Mouse (Mus musculus) heart, postnatal 25 days (tissue): ENCODE measurements around the gene Ahdc1. TPM values are rescaled to one million over a fixed set of nuclear protein-coding genes. Genes with fewer than 3 reads are reported as not detected.

Experiments
- DNase-seq: peaks from one replicate; pipeline ENCODE4 v3.0.0; 2022; ENCODE audit warnings: low spot score
- intact Hi-C: fragments of 180-260 bp; cut with DNase I; formaldehyde crosslinking; loops from one replicate; pipeline ENCODE4 v1.15.1; 2025
- total RNA-seq, 2 experiments: library from RNA; stranded (reverse); gene quantifications; 2 replicates each; pipeline ENCODE4 v1.2.3; 2021

Ahdc1 gene
- total RNA-seq, 2 experiments from 2014 or later = 43.2 to 50.4 TPM

GRCm38 (mm10) chr4:133015710-133016651 lies 4.9 kb downstream of the Ahdc1 start:
- intact Hi-C loops = no loop called here
- no peak for DNase-seq

DNA sequence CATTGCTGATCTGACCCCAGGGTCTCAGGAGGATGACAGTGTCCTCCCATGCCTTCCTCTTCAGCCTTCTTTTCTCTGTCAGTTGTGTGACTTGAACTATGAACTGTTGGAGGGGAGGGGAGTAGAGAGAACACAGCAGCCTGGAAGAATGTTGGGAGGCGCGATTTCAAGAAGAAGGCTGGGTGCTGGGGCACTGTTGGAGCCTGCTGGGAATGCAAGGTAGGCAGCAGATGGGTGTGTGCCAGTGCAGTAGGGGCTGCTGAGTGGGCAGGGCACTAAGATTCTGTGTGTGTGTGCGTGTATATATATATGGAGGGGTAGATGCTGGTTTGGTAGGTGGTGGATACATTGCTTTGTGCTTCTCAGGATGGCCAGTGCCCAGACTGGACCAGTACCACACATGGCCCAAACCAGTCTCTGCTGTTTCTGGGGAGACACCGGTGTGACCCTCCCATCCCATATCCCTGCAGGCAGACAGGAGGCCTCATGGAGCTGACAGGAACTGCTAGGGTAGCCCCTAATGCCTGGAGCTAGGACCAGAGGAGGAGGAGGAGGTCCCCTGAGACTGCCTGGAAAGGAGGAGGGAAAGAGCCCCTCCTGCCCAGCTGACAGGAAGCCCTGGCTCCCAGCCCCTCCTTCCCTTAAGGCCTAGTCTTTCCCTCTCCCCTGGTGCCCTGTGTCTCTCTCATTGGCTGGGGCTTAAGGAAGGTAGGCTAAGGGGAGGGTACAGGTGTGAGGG lies 5.8 kb downstream of the Ahdc1 start:
- peak; percentile 38 for DNase-seq
- intact Hi-C loops = no loop called here

GRCm38 (mm10) chr4:133017597-133018262 lies 6.7 kb downstream of the Ahdc1 start:
- intact Hi-C loops = no loop called here

DNA sequence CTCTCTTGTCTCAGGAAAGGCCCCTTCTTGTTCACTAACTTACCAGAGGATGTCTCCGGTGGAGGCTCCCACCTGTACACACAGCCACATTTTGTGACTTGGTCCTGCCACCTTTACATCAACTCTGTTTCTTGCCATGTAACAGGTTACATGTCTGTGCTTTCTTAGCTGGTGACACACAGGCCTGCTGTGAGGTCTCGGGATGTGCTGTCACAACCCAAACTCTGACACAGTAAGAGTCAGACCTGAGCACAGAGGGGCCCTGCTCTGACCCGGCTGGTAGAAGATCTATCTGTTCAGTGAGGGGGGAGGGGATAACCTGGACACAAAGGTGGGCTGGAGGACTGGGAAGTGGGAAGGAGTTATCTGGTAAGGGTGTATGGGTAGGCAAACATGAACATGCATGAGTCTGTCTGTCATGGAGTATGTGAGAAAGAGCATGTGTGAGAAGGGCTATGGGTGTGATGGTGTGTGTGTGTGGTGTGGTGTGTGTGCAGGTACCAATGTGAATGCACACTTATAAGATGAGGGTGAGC lies 7.3 kb downstream of the Ahdc1 start:
- no peak for DNase-seq
- intact Hi-C loops = no loop called here

More at GRCm38 (mm10) chr4:133017597-133018262, 6.7 kb downstream of the Ahdc1 start:
- no peak for DNase-seq

DNA sequence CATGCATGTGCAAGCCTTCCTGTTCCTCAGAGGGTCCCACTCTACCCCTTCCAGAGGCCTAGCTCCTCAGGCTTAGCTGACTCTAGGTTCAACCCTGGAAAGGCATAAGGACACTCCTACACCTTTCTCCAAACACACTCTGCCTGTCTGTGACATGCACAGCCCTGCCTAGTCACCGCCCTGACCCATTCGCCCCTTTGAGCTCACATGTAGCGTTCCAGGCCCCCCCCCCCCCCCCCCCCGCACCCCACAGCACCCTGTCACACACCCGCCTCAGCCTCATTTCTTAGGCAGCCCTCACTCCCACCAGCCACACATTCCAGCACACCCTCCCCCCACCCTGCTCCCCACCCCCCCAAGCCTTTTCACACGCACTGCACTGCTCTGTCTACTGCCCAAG lies 9.7 kb downstream of the Ahdc1 start:
- intact Hi-C loops = no loop called here
- DNase-seq = no peak

- intact Hi-C loops = no loop called here
- DNase-seq = no peak
These were observed 10.2 kb downstream of the Ahdc1 start for GRCm38 (mm10) chr4:133021181-133021671.

DNA sequence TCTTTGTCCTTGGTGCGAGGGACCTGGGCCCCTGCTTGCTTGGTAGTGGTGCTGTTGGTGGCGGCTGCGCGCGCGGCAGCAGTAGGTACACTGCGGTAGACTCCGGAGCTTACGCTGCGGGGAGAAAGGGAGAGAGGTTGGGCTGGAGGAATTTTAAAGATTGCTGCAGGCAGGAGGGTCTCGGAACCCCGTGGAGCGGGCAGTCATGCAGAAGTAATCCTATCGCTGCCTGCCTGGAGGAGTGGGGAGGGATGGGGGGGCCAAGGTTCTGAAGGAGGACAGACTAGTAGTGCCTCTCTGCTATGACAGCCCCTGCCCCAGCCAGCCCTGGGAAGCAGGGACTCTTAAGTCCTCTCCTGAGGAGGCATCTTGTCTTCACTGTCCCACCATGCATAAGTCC lies 11.2 kb downstream of the Ahdc1 start:
- DNase-seq = no peak
- intact Hi-C loops = no loop called here

DNA sequence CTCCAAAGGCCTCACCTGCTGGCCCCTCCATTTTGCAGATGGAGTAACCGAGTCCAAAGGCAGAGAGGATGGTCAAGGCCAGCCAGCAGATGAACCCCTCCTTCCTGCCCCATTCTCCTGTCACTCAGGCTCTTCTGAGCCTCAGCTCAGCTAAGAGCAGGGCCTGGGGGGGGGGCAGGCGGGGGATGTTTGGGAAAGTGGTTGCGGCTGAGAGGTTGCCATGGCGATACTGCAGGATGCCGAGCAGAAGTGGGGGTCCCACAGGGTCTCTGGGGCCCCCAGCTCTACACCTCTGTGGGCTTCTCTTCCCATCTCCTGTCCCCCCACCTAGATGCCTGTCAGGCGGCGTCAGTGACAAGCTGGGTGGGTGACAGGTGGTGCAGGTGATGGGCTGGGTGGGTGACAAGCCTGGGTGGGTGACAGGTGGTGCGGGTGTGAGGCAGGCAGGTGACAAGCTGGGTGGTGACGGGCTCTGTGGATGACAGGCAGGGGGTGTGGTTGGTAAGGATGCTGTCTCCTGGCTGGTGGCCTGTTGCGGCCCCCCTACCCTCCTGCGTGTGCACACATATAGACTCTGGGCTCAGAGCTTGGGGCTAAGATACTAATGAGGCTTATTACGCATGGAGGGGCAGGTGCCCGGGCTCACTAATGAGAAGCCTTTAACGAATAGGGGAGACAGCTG lies 12.0 kb downstream of the Ahdc1 start:
- DNase-seq = no peak
- intact Hi-C loops = no loop called here

DNA sequence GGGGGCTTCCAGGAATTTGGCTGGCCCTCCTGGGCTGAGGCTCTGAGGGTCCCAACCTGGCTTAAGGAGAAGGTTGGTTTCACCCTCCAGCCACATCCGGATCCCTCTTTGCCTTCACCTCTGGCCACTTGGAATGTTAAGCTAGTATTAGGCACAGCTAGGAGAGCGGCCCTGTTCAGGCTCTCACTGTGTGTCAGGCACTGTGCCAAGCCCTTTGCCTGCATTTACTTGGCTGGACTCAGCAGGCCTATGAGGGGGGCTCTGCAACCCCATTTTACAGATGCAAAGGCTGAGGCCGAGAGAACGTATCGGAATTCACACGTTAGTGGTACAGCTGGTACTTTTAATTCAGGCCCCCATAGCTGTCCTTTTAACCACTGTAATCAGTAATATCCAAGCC lies 12.6 kb downstream of the Ahdc1 start:
- no peak for DNase-seq
- intact Hi-C loops = no loop called here

GRCm38 (mm10) chr4:133024404-133024803 lies 13.3 kb downstream of the Ahdc1 start:
- DNase-seq = no peak
- intact Hi-C loops = no loop called here

- DNase-seq = peak; percentile 57
- intact Hi-C loops = no loop called here
These were observed 14.1 kb downstream of the Ahdc1 start for GRCm38 (mm10) chr4:133024969-133025685.

DNA sequence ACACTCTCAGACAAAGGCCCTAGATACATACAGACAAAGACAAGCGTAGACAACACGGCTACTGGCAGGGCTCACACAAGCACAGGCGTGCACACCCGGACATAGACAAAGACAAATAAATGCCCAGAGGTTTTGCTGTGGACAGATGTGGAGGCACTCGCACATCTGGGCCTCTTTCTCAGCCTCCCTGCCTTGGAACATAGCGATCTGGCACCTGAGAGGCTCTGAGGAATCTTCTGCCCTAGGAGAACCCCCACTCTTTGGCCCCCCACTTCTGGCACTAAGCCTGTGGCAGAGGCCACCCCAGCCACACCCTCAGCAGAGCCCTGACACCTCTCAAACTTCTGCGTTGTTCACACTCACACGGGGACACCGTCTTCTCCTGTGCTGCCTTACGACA lies 15.2 kb downstream of the Ahdc1 start:
- intact Hi-C loops = no loop called here

GRCm38 (mm10) chr4:133026826-133027375 lies 15.8 kb downstream of the Ahdc1 start:
- no peak for DNase-seq
- intact Hi-C loops = no loop called here

More for the DNA sequence above, 15.2 kb downstream of the Ahdc1 start:
- no peak for DNase-seq

- intact Hi-C loops = no loop called here
- DNase-seq = no peak
These were observed 16.7 kb downstream of the Ahdc1 start for GRCm38 (mm10) chr4:133027721-133028120.

DNA sequence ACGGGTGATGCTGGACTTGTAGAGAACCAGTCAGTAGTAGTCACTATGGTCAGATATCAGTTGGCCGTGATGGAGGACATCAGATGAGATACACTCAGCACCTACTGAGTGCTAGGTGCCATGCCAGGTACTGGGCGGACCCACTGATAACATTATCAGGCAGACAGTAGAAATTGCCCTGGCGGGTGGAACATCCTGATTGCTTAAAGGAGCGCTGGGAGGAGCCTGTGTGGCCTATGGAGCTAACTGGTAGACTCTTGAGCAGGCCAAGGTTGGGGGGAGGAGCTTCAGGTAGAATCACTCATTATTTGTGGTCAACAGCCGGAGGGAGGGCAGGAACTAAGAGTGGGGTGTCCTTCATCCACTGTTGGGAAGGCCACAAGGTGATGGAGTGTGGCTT lies 17.1 kb downstream of the Ahdc1 start:
- intact Hi-C loops = no loop called here
- no peak for DNase-seq

GRCm38 (mm10) chr4:133028875-133029274 lies 17.8 kb downstream of the Ahdc1 start:
- intact Hi-C loops = no loop called here
- no peak for DNase-seq

DNA sequence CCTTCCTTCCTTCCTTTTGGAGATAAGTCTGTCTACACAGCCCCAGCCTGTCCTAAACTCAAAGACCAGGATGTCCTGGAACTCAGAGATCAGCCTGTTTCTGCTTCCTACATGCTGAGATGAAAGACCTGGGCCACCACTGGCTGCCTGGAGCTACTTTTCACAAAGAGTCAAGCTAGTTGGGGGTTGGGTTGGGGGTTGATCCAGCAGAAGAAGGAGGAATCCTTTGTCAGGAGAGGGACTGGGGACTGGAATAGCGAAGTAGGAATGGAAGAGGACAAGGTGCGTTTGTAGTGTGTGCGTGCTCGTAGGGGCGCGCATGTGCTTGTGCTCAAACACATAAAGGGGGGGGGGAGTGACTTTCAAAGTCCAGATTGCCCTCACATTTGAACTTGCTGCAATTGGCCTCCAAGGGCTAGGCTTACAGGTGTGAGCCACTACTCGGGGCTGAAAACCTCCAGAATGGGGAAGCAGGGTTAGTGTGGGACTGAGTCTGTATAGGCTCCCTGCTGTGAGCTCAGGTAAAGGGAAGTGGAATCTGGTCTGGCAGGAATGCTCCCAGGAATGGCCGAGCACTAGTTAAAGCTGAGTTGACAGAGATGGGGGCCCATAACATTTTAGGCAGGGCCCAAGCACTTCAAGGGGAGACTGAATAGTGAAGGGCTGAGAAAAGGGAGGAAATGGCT lies 21.5 kb downstream of the Ahdc1 start:
- no peak for DNase-seq
- intact Hi-C loops = no loop called here

- DNase-seq = no peak
- intact Hi-C loops = no loop called here
These were observed 23.4 kb downstream of the Ahdc1 start for GRCm38 (mm10) chr4:133034478-133034877.
